Mouse (Mus musculus): ENCODE data around the gene Clint1.

Gene Clint1

DNA sequence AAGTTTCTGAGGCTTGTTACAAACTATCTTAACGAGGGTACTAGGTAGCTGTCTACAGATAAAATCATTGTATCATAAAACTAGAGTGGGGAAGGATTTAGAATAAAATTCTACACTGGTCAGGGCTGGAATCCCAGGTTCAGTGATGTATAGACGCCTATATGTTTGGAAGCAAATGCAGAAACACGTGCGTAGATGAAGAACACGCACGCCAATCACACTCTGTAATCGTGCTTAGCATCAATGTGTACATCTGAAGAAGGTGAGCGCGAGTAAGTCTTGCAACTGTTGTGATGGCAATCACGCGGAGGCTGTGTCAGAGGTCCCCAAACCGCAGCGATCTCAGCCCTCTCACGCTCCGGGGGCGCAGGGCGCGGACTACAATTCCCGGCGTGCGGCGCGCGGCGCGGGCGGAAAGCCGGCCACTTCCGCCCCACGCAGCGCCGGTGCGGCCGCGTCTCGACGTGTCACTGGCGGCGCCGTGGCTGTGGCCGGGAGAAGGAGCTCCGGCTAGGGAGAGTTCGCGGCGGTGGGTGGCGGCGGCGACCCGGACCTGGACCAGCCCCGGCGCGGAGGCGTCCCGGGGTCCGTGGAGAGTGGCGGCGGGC lies at the start of gene Clint1:
Gene Clint1 (plus strand): TSS at position 536 of the 608 bp plus-strand sequence.
- peak; percentile 46 for DNase-seq (ENCODE audit: low spot score)

DNA sequence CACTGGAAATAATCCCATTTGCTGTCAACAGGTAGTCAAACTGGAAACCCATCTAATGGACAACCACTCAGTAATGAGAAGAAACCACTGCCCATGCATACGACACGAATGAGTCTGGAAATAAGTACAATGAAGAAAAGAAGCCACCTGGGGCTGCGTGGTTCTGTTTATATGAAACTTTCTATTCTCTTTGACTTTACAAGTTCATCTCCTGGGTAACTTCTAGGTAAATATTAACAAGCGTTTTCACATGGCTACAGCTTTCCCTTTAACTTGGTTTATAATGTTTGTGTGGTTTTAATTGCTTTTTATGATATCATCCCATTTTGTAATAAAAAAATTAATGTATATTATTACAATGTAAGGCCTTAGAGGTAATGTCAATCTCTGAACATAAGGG lies 47.8 kb upstream of the Clint1 start:
- no peak for DNase-seq (ENCODE audit: low spot score)

DNA sequence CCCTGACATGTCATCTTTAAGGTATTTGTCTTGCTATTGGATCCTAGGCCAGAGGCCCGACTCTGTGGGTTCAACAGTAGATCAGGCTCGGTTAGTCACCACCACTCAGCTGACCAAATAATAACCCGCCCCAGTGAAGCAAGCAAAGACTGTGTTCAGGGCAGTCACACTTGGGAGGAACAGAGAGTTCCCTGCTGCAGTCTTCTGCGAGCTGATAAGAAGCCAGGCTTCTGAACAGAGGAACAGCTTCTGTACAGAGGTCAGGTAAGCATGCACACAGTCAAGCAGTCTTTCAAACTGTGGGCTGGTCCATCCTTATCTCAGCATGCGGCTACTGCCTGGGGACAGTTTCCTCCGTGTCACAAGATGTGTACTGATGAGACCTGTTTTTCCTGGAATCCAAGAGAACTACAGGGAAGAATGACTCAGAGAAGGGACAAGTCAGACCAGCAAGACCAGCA lies 46.5 kb upstream of the Clint1 start:
- DNase-seq (ENCODE audit: low spot score), result no peak

DNA sequence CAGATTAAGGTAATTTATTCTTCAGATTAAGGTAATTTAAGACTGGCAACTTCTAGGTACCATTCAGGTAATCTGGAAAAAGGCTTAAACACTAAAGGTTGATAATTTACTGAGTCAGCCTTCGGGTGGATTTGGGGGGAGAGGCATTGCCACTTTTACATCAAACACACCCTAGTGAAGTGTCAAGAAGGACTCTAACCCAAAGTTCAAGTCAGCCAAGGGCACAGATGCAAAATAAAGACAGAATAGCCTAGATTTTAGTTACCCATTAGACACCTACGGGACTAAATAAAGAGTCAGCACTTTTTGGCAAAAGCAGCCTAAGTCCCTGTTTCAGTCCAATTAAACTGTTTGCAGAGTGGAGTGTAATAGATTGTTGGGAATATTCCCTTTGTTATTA lies 46.0 kb upstream of the Clint1 start:
- DNase-seq (ENCODE audit: low spot score), result no peak

DNA sequence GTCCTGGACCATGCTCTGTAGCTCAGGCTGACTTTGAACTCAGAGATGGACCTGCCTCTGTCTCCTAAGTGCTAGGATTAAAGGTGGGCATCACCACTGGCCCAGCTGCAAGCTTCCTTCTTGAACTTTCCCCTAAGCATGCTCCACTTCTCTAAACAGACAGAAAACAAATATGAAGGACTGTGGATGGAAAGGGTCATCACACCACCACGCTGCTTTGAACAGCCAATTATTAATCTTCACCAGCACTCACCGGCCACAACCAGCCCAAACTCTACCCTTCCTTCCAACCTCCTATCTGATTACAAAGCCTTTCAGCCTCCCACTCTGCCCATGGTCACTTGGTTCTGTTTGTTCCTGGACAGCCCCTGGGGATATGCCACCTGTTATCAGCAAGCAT lies 45.6 kb upstream of the Clint1 start:
- DNase-seq (ENCODE audit: low spot score), result no peak

DNA sequence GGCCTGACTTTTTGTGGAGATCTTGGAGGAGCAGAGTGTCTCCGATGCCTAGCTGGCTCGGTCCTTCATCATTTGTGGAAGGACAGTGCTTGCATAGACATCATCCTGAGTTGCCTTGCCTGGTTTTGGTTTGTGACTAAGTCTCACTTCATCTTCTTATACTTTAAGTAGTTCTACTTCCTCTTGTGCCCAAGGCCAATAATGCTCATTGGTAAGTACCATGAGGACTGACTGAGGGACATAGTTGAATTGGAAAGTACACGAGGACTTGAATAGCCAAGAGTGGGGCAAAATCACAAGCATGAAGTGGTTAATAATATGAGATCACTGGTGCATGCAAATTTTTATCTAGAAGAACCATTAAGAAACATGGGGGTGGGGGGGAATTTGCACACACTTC lies 45.0 kb upstream of the Clint1 start:
- DNase-seq (ENCODE audit: low spot score), result no peak

DNA sequence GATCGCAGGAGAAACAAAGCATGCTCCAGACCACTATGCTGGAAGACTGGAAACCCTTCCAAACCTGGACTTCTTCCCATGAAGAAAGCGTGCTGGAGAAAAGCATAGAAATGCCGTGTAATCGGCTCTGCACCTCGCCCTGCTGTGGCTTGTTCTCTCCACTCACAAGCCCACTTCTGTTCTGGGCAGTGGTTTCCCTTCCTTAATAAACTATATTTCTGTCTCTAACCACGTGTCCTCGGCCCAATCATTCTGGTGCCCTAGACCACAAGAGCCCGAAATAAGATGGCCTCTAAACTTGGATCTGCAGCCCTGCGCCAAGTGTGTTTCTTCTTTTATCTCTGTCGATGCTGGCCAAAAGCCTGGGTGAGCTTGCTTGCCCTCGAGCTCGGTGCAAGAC lies 44.0 kb upstream of the Clint1 start:
- DNase-seq (ENCODE audit: low spot score), result no peak

DNA sequence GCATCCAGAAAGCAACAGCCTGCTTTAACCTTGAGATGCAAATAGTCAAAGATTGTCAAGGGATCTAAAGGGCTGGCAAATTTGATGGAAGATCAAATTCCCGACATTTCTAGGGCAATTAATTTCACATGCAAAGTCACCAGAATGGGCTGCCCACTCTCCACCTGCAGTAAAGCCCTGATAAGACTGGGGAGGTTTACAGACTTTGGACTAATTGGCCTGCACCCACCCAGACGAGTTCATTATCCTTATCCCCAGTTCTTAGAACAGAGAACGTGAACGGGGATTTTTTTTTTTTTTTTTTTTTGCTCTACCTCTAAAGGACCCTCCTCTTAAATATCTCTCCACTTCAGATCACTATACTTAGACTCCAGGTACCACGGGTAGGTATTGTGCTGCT lies 42.4 kb upstream of the Clint1 start:
- no peak for DNase-seq (ENCODE audit: low spot score)

DNA sequence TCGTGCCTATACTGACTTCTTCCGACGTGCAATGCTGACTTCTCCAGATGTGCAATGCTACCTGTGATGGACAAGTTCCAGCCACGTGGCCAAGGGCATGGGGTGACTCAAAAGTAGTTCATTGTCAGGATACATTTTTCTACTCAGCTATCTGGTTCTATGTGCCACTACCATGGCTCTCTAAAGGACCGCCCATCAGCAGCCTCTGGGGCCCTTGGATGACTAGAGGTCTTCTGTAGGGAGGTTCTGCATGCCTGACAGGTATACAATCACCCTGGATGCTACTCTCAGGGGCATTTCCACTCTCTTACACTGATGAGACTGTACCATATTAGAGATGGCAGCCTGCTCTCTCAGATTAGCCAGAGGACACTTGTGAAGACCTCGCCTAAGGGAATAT lies 41.8 kb upstream of the Clint1 start:
- DNase-seq (ENCODE audit: low spot score), result no peak

DNA sequence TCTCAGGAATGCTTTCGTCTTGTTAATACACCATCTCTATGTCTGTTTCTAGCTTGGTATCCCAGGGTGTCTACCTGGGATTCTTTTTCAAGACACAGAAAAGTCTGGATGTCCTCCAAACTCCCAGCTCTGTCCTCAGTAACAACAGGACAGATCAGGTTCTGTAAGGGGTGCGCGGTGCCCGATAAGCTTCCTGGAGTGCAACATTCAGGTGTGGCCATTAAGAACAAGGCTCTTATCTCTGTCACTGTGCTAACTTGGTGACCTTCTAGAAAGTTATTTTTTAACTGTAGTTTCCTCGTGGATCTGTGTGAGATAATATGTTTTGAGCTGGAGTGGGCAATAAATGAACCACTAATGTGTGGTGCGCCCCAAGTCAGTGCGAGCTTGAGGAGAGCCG lies 41.0 kb upstream of the Clint1 start:
- DNase-seq (ENCODE audit: low spot score), result no peak

DNA sequence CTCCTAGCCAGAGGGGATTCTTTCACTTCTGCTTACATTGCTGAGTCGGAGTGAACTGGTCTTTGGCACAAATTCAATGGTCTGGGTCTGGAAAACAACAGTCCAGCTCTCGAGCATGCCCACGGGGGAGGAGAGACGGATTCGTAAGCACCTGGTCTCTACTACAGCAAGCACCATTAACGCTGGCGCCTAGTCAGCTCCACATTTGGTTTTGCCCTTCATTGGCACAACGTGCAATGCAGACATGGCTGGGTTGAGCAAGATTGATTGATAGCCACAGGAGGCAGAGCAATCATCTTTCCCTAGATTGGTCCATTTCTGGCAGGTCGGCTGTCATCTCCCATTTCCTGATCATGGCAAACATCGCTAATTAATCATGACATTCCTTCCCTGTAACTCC lies 36.2 kb upstream of the Clint1 start:
- no peak for DNase-seq (ENCODE audit: low spot score)

DNA sequence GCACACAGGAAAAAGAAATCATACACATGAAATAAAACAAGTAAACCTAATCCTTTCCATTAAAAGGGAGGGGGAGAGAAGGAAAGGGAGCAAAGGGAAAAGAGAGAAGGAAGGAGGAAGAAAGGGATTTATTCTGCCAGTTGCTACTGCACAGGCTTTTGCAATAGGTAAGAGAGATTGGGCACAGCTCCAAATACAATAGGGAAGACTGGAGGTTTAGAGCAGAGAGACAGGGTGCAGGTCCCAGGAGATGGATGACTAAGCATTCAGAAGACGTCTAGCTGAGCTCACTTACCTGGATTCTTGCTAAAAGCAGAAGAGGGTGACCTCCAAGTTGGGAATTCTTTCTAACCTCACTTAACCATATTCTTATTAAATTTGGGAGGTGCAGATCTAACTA lies 35.1 kb upstream of the Clint1 start:
- no peak for DNase-seq (ENCODE audit: low spot score)

DNA sequence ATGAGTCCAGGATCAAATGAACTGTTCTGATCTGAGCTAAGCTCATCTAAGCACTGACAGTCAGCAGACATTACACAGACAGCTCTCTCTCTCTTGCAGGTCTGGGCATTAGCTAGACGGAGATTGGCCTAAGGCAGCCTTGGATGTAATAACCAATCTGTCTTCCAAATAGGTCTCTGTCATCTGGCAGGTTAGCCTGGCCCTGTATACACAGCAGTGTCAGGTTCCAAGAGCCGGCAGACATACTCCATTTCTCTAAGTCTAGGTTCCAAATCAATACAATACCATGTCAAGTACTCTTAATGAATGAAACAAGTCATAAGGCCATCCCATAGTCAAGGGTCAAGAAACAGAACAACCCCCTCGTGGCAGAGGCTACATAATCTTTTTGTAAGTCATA lies 33.9 kb upstream of the Clint1 start:
- no peak for DNase-seq (ENCODE audit: low spot score)

DNA sequence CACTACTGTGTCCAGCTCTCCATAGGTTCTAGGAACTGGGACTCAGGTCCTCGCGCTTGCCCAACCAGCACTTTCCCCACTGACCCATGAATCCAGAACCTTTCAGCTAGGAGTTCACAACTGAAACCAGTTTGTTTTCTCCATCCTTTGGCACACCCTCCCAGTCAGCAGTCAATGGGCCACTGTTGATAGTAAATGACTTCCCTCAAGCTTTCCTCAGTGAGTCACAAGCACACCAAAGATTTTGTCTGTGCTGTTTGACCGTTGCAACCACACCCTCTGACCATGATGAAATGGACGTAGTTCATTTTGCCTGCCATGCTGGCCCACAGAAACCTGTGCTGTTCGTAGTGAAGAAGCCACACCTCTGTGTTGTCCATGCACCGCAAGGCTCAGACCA lies 30.9 kb upstream of the Clint1 start:
- DNase-seq (ENCODE audit: low spot score), result no peak

DNA sequence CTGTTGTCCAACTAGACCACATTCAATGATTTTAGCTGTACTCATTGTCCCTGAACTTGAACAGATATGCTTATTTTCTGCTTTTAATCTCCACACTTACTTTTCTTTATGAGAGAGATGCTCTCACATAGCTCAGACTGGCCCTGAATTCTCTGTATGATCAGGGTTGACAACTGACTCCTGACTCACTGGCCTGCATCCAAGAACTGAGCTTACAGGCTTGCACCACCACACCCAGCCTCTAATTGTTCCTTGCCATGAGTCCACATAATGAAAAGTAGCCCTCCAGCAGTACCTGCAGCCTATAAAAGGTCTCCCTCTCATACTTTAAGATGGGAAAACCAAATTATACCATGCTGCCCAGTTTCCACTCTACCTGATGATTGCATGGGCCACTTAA lies 21.7 kb upstream of the Clint1 start:
- DNase-seq (ENCODE audit: low spot score), result no peak

DNA sequence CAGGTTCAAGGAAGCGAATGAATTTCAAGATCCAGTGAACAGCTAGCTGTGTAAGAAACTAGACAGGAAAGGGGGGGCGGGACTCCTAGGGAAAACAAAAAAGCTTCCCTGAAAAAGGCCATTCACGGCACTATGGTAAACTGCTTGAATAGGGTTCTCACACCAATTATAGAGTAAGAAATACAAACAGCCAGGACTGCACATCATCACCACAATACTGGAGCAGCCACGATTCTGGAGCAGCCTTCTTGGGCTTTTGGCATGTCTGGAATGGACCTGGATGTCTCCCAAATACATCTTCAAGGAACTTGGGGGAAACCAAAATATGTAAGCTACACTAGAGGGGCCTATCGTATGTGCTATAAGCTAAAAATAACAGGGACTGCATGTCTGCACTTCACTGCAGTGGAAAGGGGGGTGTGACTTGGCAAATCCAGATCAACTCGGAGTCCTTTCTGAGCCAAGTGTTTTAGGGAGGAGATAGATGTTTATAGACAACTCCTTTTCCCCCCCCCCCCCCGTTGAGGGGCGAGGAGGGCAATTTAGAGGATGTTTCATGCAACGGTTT lies 21.0 kb upstream of the Clint1 start:
- DNase-seq (ENCODE audit: low spot score), result no peak

DNA sequence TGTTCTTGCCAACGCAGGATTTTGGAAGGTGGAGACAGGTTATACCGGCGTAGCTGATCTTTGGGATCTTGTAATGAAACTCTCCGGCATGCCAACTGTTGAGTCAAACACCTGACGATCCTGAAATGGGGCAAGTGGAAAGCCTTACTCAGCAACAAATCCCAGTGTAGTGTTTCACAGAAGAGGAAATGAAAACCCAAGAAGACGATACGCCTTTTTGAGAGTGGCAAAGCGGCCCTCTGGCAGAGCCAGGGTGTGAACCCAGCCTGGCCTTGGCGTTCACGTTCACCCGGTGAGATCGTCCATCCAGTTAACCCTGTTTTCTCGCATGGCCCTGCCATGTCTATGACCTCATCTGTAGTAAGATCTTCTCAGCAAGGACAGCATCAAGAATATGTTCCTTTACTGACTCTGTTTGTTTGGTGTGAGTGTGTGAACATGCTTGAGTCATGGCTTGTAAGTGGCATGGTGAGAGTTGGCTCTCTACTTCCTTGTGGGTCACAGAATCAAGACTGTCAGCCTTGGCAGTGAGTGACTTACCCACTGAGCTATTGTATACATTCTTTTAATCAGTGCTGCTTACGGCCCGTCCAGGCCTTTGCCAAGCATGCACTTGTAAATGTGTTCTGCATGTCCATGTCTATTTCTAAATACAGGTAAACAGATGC lies 20.2 kb upstream of the Clint1 start:
- DNase-seq (ENCODE audit: low spot score), result no peak

DNA sequence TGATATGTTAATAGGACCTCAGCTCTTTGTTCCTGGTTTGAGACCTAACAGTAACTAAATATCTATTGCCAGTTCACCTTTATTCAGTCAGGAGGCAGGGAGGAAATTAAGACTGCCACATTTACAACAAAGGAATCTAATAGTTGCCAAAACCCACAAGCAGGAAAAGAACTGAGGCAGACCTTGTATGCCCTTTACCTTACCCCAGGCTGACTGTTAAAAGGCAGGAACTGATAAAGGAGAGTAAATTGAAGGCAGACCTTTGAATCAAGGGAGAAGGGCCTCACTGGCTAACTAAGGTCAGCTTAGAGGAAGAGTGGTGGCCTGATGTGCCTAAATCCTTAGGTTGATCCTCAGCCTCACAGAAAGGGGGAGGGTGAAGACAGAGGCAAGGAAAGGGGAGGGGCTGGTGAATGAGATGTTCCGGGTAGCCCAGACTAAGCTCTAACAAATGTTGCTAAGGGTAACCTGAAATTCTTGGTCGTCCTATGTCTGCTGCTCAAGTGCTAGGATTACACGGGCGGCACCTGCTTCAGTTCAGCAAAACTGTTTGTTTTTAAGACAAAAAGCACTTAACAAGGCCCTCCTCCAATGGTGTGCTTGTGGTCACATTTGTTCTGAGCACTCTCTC lies 16.1 kb upstream of the Clint1 start:
- DNase-seq (ENCODE audit: low spot score), result no peak

DNA sequence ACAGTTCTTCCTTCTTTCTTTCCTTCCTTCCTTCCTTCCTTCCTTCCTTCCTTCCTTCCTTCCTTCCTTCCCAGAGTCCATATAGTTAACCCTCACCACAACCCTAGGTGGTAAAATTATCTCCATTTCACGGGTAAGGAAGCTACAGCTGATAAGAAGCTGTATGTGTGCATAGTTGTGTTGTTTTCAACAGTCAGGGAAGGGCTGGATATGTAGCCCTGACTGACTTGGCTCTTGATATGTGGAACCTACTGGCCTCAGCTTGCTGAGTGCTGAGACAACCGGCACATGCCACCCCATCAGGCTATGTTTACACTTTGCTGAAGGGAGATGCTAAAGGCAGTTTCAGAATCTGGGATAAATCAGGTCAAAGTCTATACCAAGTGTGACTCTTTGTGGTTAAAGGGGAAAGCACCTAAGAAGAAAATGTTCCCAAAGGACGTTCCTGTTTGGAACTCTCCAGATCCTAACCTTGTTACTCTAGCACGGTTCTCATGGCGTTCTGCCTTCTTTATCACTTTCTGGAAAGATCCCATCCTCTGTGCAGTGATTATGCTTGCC lies 14.5 kb upstream of the Clint1 start:
- no peak for DNase-seq (ENCODE audit: low spot score)

DNA sequence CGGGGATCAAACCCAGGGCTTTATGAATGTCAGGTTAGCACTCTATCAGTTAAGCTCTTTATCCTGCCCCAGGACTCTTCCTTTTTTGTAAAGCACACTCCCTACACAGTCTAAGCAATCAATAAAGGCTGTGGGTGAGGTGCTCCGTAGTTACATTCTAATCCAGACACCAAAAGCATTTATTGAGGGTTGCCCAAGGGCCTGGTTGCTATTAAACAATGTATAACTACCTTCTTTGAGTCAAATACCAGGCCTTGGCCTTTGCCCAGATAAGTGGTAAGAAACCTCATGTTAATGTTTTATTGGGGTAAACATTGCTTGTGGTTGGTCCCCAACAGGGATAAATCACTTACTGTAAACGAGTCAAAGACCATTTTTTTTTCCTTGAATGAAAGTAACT lies 13.4 kb upstream of the Clint1 start:
- no peak for DNase-seq (ENCODE audit: low spot score)

DNA sequence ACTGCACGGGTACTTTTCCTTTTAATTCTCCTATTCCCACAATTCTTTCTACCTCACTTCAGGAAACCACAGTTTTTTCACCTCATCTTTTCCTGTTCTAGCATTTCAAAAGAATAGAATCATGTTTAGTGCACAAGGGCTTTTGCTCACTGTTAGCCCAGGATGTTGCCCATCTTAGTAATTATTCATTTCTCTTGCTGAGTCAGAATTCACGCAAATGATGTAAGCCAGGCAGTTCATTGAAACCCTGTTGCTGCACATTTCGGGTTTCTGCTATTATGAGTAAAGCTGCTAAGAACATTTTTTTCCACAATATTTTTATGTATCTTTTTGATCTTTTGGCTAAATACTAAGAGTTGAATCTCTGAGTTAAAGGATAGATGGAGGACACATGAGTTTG lies 11.5 kb upstream of the Clint1 start:
- DNase-seq (ENCODE audit: low spot score), result no peak

DNA sequence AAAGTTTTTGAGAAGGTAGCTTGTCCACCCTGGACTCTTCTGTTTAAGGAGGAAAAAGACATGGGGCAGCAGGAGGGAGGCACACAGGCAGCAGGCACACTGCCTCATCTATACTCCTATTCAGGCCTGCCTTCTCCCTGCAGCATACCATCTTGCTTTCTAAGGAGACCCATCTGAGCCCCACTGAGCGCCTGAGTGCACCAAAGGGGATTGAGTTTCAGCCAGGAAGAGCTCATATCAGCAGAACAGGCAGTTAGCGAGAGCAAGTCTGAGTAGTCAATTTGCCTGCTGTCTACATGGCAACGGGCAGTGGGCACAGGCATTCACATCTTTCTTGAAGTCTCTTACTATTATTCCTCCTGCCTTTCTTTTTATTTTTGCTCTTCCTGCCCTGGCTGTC lies 5.8 kb upstream of the Clint1 start:
- DNase-seq (ENCODE audit: low spot score), result no peak

DNA sequence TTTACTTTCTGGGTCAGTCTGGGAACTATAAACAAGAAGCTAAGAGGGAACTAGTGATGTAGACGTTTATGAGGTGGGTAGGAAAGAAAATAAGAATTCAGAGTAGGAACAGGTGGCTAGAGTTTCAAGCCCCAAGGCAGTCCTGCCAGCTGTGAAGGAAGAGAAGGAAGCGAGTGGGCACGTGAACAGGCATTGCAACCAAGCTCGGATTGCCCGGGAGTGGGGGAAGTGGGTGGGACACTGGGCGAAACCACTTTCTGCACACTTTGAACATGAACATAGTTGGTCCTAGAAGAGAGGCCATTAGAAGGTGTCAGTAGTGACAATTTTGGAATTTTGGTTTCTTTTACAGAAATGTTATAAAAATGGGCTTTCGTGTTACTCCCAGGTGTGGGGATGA lies 4.3 kb upstream of the Clint1 start:
- no peak for DNase-seq (ENCODE audit: low spot score)
